Mouse (Mus musculus) MEL (cell line): ENCODE results near the gene Ip6k3. TPM values are rescaled to one million over a fixed set of nuclear protein-coding genes. Genes with fewer than 3 reads are reported as not detected.

ENCODE experiments used
- DNase-seq: peaks from one replicate; pipeline ENCODE4 v3.0.0; 2011; ENCODE audit warnings: low read depth, low spot score
- H3K27ac ChIP-seq: 2 replicates; pipeline ENCODE4 v1.5.1; 2012; ENCODE audit warnings: low read depth, mild to moderate bottlenecking, control low read depth, low read length, moderate library complexity; ENCODE audit not compliant: control insufficient read depth
- H3K27me3 ChIP-seq, 2 experiments: fragments of 150-350 bp in 1 of 2; sonication (generic) in 1 of 2; 2 replicates each; pipeline ENCODE4 v1.6.1; 2012; ENCODE audit warnings: low read length in 2 of 2, mild to moderate bottlenecking in 2 of 2, improper control_type of control experiment in 1 of 2, moderate library complexity in 1 of 2; ENCODE audit not compliant: insufficient read depth in 2 of 2, control insufficient read depth in 1 of 2
- H3K36me3 ChIP-seq, 2 experiments: 2 replicates each; pipeline ENCODE4 v1.6.1; 2012 to 2014; ENCODE audit warnings: low read length in 2 of 2, improper control_type of control experiment in 1 of 2, inconsistent platforms in 1 of 2, mild to moderate bottlenecking in 1 of 2; ENCODE audit not compliant: insufficient read depth in 2 of 2, control insufficient read depth in 1 of 2
- H3K4me1 ChIP-seq, 2 experiments: fragments of 150-350 bp in 1 of 2; sonication (generic) in 1 of 2; 2 replicates each; pipeline ENCODE4 v1.6.1; 2012; ENCODE audit warnings: low read length in 2 of 2, improper control_type of control experiment in 1 of 2, mild to moderate bottlenecking in 1 of 2; ENCODE audit not compliant: insufficient read depth in 2 of 2, control insufficient read depth in 1 of 2
- H3K4me3 ChIP-seq, 2 experiments: fragments of 150-350 bp in 1 of 2; sonication (generic) in 1 of 2; 2 replicates each; pipeline ENCODE4 v1.5.1; 2012; ENCODE audit warnings: low read depth in 2 of 2, low read length in 2 of 2, mild to moderate bottlenecking in 2 of 2, moderate library complexity in 2 of 2, control low read depth in 1 of 2, improper control_type of control experiment in 1 of 2; ENCODE audit not compliant: control insufficient read depth in 1 of 2, insufficient read depth in 1 of 2
- H3K79me2 ChIP-seq: 2 replicates; pipeline ENCODE4 v1.6.1; 2012; ENCODE audit warnings: mild to moderate bottlenecking, low read length, moderate library complexity; ENCODE audit not compliant: control insufficient read depth, poor library complexity, insufficient read depth
- H3K9ac ChIP-seq: 2 replicates; pipeline ENCODE4 v1.6.1; 2012; ENCODE audit warnings: low read depth, mild to moderate bottlenecking, control low read depth, low read length, moderate library complexity; ENCODE audit not compliant: control insufficient read depth, poor library complexity, severe bottlenecking
- H3K9me3 ChIP-seq: fragments of 150-350 bp; sonication (generic); replicated peaks from 2 replicates; pipeline ENCODE4 v1.6.1; 2012; ENCODE audit warnings: mild to moderate bottlenecking, low read length, improper control_type of control experiment, moderate library complexity; ENCODE audit not compliant: insufficient read depth
- BHLHE40 ChIP-seq: IDR thresholded peaks from 2 replicates; pipeline ENCODE4 v1.6.1; 2012; ENCODE audit warnings: low read depth, mild to moderate bottlenecking, inconsistent platforms, low read length, improper control_type of control experiment, borderline replicate concordance
- CTCF ChIP-seq, 3 experiments: IDR thresholded peaks in 2 of 3; conservative IDR thresholded peaks in 1 of 3; 2 replicates each; pipeline ENCODE4 v1.5.1; 2011 to 2012; ENCODE audit warnings: low read length in 3 of 3, low read depth in 2 of 3, mild to moderate bottlenecking in 2 of 3, improper control_type of control experiment in 1 of 3, inconsistent platforms in 1 of 3, mixed read lengths in 1 of 3, moderate library complexity in 1 of 3; ENCODE audit not compliant: control insufficient read depth in 1 of 3, insufficient read depth in 1 of 3, poor library complexity in 1 of 3, severe bottlenecking in 1 of 3
- GABPA ChIP-seq: IDR thresholded peaks from 2 replicates; pipeline ENCODE4 v1.6.1; 2012; ENCODE audit warnings: low read depth, mild to moderate bottlenecking, inconsistent platforms, low read length, improper control_type of control experiment, moderate library complexity
- GATA1 ChIP-seq: IDR thresholded peaks from 2 replicates; pipeline ENCODE4 v1.6.1; 2011; ENCODE audit warnings: low read depth, low read length, improper control_type of control experiment
- JUND ChIP-seq: IDR thresholded peaks from 2 replicates; pipeline ENCODE4 v1.6.1; 2011; ENCODE audit warnings: low read depth, mild to moderate bottlenecking, improper control_type of control experiment, low read length
- MAX ChIP-seq: IDR thresholded peaks from 2 replicates; pipeline ENCODE4 v1.6.1; 2011; ENCODE audit warnings: low read length, improper control_type of control experiment
- MAZ ChIP-seq: IDR thresholded peaks from 2 replicates; pipeline ENCODE4 v1.6.1; 2012; ENCODE audit warnings: low read depth, mild to moderate bottlenecking, inconsistent platforms, low read length, improper control_type of control experiment
- MEF2A ChIP-seq: IDR thresholded peaks from 2 replicates; pipeline ENCODE4 v1.6.1; 2014; ENCODE audit warnings: low read depth, mild to moderate bottlenecking, inconsistent platforms, low read length, improper control_type of control experiment; ENCODE audit not compliant: poor library complexity, insufficient replicate concordance, severe bottlenecking; ENCODE audit errors: extremely low read depth
- MYC ChIP-seq: IDR thresholded peaks from 2 replicates; pipeline ENCODE4 v1.6.1; 2011; ENCODE audit warnings: low read depth, mild to moderate bottlenecking, low read length, improper control_type of control experiment, moderate library complexity
- NELFE ChIP-seq: IDR thresholded peaks from 2 replicates; pipeline ENCODE4 v1.6.1; 2011; ENCODE audit warnings: low read depth, low read length, improper control_type of control experiment
- RAD21 ChIP-seq: IDR thresholded peaks from 2 replicates; pipeline ENCODE4 v1.6.1; 2011; ENCODE audit warnings: mild to moderate bottlenecking, low read depth, low read length, improper control_type of control experiment
- RCOR1 ChIP-seq: IDR thresholded peaks from 2 replicates; pipeline ENCODE4 v1.6.1; 2012; ENCODE audit warnings: low read depth, mild to moderate bottlenecking, inconsistent platforms, low read length, improper control_type of control experiment
- SMC3 ChIP-seq: IDR thresholded peaks from 2 replicates; pipeline ENCODE4 v1.6.1; 2011; ENCODE audit warnings: low read depth, low read length, improper control_type of control experiment
- TBP ChIP-seq: IDR thresholded peaks from 2 replicates; pipeline ENCODE4 v1.8.0; 2011; ENCODE audit warnings: low read depth, low read length, improper control_type of control experiment
- USF1 ChIP-seq: IDR thresholded peaks from 2 replicates; pipeline ENCODE4 v1.6.1; 2014; ENCODE audit warnings: low read depth, mild to moderate bottlenecking, inconsistent platforms, low read length, improper control_type of control experiment, moderate library complexity
- ZC3H11A ChIP-seq: IDR thresholded peaks from 2 replicates; pipeline ENCODE4 v1.6.1; 2012; ENCODE audit warnings: low read depth, mild to moderate bottlenecking, inconsistent platforms, low read length, improper control_type of control experiment
- ZKSCAN1 ChIP-seq: IDR thresholded peaks from 2 replicates; pipeline ENCODE4 v1.6.1; 2012; ENCODE audit warnings: low read depth, mild to moderate bottlenecking, inconsistent platforms, low read length, improper control_type of control experiment, moderate library complexity
- ZMIZ1 ChIP-seq: IDR thresholded peaks from 2 replicates; pipeline ENCODE4 v1.6.1; 2012; ENCODE audit warnings: low read depth, mild to moderate bottlenecking, inconsistent platforms, low read length, improper control_type of control experiment, moderate library complexity
- ZNF384 ChIP-seq: IDR thresholded peaks from 2 replicates; pipeline ENCODE4 v1.6.1; 2012; ENCODE audit warnings: low read depth, mild to moderate bottlenecking, inconsistent platforms, low read length, improper control_type of control experiment
- polyA plus RNA-seq, 2 experiments: library from polyadenylated mRNA; stranded (reverse) in 1 of 2; unstranded in 1 of 2; fragments of >175 nt in 1 of 2; fragments of >200 nt in 1 of 2; gene quantifications; 2 replicates each; pipeline versions ENCODE4 v1.2.1 to v1.2.4; 2012; ENCODE audit warnings: low replicate concordance in 2 of 2, low read depth in 1 of 2; ENCODE audit not compliant: insufficient read length in 2 of 2, insufficient read depth in 1 of 2, missing spikeins in 1 of 2
- total RNA-seq: library from RNA; depleted of rRNA; stranded (reverse); fragments of 300-350 nt; gene quantifications from 2 replicates; pipeline ENCODE4 v1.2.3, GENCODE M21; 2012

The Ip6k3 gene
- total and polyA plus RNA-seq, 3 experiments, result not detected

DNA sequence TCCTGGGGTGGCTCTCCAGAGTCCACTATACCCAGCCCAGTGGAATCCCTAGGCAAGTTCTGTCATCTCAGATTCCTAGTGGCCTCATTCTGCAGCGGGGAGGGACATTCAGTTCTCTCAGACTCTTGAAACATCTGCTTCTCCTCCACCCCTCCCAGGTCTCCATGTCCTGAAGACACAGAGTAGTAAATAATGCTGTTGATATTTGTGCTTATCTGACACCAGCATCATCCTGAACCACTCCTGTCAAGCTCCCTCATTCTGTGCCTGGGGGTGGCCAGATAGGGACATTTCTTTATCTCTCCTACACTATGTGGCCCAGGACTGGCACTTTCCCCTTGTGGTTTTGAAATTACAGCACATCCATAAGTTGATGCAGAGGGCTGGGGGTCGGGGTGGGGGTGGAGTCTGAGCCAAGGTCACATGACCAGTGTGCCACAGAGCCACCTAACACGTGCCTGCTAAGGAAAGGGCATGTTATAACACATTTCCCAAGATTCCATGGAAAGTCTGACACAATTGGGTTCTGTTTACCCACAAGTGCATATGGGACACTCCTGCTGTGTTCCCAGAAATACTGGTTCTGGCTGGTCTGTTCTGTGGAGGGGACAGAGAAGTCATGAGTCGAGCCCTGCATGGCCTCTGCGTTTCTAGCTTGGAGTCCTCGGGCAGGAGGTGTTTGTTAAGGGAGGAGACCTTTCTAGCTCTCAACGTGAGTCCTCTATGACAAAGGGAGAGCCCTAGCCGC lies 14.4 kb downstream of the Ip6k3 start (continued):
- TF ChIP-seq RCOR1 (peak; percentile 62), NELFE (no peak), ZKSCAN1 (no peak)

DNA sequence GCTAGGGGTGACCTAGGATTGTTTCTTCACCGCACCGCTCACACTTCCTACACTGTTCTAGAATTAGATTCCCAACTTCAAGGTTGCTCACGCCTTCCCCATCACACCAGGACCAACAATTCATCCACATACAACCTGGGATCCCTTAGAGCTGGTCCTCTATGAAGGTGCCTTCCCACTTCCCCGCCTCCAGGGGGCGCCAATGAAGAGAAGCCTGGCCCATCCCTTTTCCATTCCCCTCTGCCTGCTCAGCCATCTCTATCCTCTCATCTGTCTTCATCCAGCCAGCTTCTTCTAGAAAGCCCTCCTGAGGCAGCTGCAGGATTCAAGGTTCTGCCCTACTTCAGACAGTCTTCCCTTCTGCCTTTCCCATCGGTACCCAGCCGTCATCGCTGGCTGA lies 16.2 kb downstream of the Ip6k3 start:
- H3K9ac ChIP-seq, result no peak overlapping the region
- TF ChIP-seq MAZ (no peak), BHLHE40 (no peak), CTCF (IDR thresholded peaks at IDR 0.05 in 2 of 3, conservative IDR thresholded peaks at IDR 0.05 in 1 of 3; ENCODE audit: control insufficient read depth in 1 of 3, insufficient read depth in 1 of 3, low read depth in 2 of 3, low read length in 3 of 3, poor library complexity in 1 of 3, severe bottlenecking in 1 of 3) (peak; percentile 71 to 83 (median 77)), RAD21 (peak; percentile 36), SMC3 (peak; percentile 60), ZC3H11A (peak; percentile 43)
- H3K27ac ChIP-seq, result no peak overlapping the region
- no peak overlapping the region for H3K4me3 ChIP-seq
- peak; percentile 60 for DNase-seq
- H3K36me3 ChIP-seq, result peaks cover 0 to 15% of the 10 kb centered on the region in 2 experiments; a peak in 2 of 4 replicates
- peaks cover 7 to 20% of the 10 kb centered on the region in 2 experiments; a peak in 3 of 4 replicates for H3K4me1 ChIP-seq
- no peaks in the 10 kb centered on the region for H3K9me3 ChIP-seq
- H3K27me3 ChIP-seq, result no peaks in the 10 kb centered on the region
- no peaks in the 10 kb centered on the region for H3K79me2 ChIP-seq

DNA sequence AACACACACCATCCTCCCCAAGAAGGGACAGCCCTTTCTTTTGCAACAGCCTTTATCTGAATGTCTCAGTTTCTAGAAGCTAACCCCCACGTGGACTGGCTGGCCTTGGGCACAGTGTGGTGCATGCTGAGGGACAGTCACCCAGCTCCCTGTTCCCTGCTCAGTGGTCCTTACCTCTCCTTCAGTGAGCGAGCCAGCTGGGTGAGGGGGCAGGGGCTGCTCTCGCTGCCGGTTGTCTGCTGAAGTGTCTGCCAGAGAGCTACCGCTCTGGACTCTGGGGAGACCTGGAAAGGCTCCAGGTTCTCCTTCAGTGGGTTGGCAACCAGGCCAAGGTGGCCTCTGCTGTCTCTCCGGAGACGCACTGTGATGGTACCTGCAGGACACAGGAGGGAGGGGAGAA lies 16.7 kb downstream of the Ip6k3 start:
- DNase-seq, result no peak
- H3K4me1 ChIP-seq, result peaks cover 7 to 23% of the 10 kb centered on the region in 2 experiments; a peak in 3 of 4 replicates
- no peak overlapping the region for H3K4me3 ChIP-seq
- no peaks in the 10 kb centered on the region for H3K9me3 ChIP-seq
- no peaks in the 10 kb centered on the region for H3K27me3 ChIP-seq
- no peak overlapping the region for H3K27ac ChIP-seq
- no peak overlapping the region for H3K9ac ChIP-seq
- peaks cover 0 to 17% of the 10 kb centered on the region in 2 experiments; a peak in 2 of 4 replicates for H3K36me3 ChIP-seq
- TF ChIP-seq BHLHE40 (no peak), GATA1 (no peak), ZKSCAN1 (no peak), ZMIZ1 (no peak), MYC (no peak), GABPA (no peak), MEF2A (no peak), RCOR1 (no peak), TBP (no peak), MAX (no peak), ZNF384 (no peak), USF1 (no peak), JUND (no peak)
- H3K79me2 ChIP-seq, result no peaks in the 10 kb centered on the region
